8 mouse cellular contexts compared by ENCODE assay signal in genomic region chr2:25500071-25500575, GRCm38 (mm10). TPM values are rescaled to one million over a fixed set of nuclear protein-coding genes. Genes with fewer than 3 reads are reported as not detected.
DNase-seq lines count a peak whose midpoint lies in the region; ATAC-seq and TF ChIP-seq lines count a peak whose summit lies in the region.

No protein-coding gene starts in this region.

- H3K4me2 ChIP-seq in kidney, embryonic 16.5 days (replicated peaks; ENCODE audit: low read depth, low read length): peak overlapping the region; percentile 94
- H3K4me2 ChIP-seq in hindbrain, embryonic 13.5 days: peak overlapping the region; percentile 100

- H3K9ac ChIP-seq in kidney, embryonic 16.5 days (replicated peaks; ENCODE audit: low read length): peak overlapping the region; percentile 75
- H3K9ac ChIP-seq in hindbrain, embryonic 13.5 days: peak overlapping the region; percentile 66; the same call in 1 of the 2 replicates

- peaks cover 22% of the 10 kb centered on the region for H3K36me3 ChIP-seq in kidney, embryonic 16.5 days (ENCODE audit: insufficient read depth, low read length)
- peaks cover 28% of the 10 kb centered on the region for H3K36me3 ChIP-seq in hindbrain, embryonic 13.5 days

- peak; percentile 40 for ATAC-seq in kidney, embryonic 16.5 days (ENCODE audit: low FRiP score, low TSS enrichment)
- peak; percentile 53 for ATAC-seq in hindbrain, embryonic 13.5 days (ENCODE audit: low FRiP score)
- no peak for ATAC-seq in monocyte, adult 5-6 weeks (replicated peaks; ENCODE audit: insufficient number of reproducible peaks, low FRiP score, low TSS enrichment, poor library complexity, severe bottlenecking)

- WGBS in kidney, embryonic 16.5 days: 64% methylated on average over 6 of the region's 6 CpGs
- 70% methylated on average over 6 of the region's 6 CpGs for WGBS in hindbrain, embryonic 13.5 days

- peak overlapping the region; percentile 87 for H3K4me3 ChIP-seq in kidney, embryonic 16.5 days (ENCODE audit: low read length)
- peak overlapping the region; percentile 92 for H3K4me3 ChIP-seq in cortical plate, adult 2 months (ENCODE audit: insufficient read depth, low read length)
- peak overlapping the region; percentile 90 for H3K4me3 ChIP-seq in hindbrain, embryonic 13.5 days

- H3K27me3 ChIP-seq in kidney, embryonic 16.5 days (ENCODE audit: insufficient read depth, low read length): no peaks in the 10 kb centered on the region
- no peaks in the 10 kb centered on the region for H3K27me3 ChIP-seq in hindbrain, embryonic 13.5 days

- no peaks in the 10 kb centered on the region for H3K9me3 ChIP-seq in kidney, embryonic 16.5 days (ENCODE audit: low read length)
- no peaks in the 10 kb centered on the region for H3K9me3 ChIP-seq in hindbrain, embryonic 13.5 days

- peak overlapping the region; percentile 68 for H3K27ac ChIP-seq in kidney, embryonic 16.5 days (ENCODE audit: low read length)
- H3K27ac ChIP-seq in cortical plate, adult 2 months (ENCODE audit: insufficient read depth, low read length): no peak overlapping the region
- peak overlapping the region; percentile 73 for H3K27ac ChIP-seq in hindbrain, embryonic 13.5 days

- TF ChIP-seq CTCF in cortical plate, adult 2 months (IDR thresholded peaks at IDR 0.05; ENCODE audit: extremely low read depth, insufficient read depth, low read length): no peak

- H3K4me1 ChIP-seq in kidney, embryonic 16.5 days (ENCODE audit: insufficient read depth, low read length): peaks cover 14% of the 10 kb centered on the region
- no peaks in the 10 kb centered on the region; the same call in 1 of the 2 replicates for H3K4me1 ChIP-seq in cortical plate, adult 2 months (ENCODE audit: control insufficient read depth, insufficient read depth, low read length)
- peaks cover 19% of the 10 kb centered on the region for H3K4me1 ChIP-seq in hindbrain, embryonic 13.5 days (replicated peaks)

- TF ChIP-seq POLR2A in cortical plate, adult 2 months (IDR thresholded peaks at IDR 0.05; ENCODE audit: extremely low read depth, insufficient read depth, low read length): no peak

- DNase-seq in kidney, postnatal 4 days: no peak
- DNase-seq in mesoderm, embryonic 11.5 days (ENCODE audit: low read depth, low spot score): peak; percentile 10
- DNase-seq in adrenal gland, postnatal 36 days: no peak
- no peak for DNase-seq in right cerebral cortex, postnatal 25 days

RNA-seq across cellular contexts. Expression of gene Fbxw5, which starts 0.4 kb away (rescaled TPM):
- 105 and 115 TPM in 2 replicates for polyA plus RNA-seq in kidney, embryonic 16.5 days (2015; fragmentation: Nextera tagmentation; extraction: Ambion mirVana)
- polyA plus RNA-seq in cortical plate, adult 2 months (2012; rRNA removed): 44.3 and 46.1 TPM in 2 replicates
- polyA plus RNA-seq in hindbrain, embryonic 13.5 days (2015; fragmentation: Nextera tagmentation; extraction: Ambion mirVana): 119 and 125 TPM in 2 replicates
- 33.3 to 58.1 TPM (median 38.6 TPM) in 3 replicates for total RNA-seq in monocyte, adult 5-6 weeks (2017)
- total RNA-seq in adrenal gland, postnatal 36 days (2021): 10 to 100 TPM; 87.0 to 89.8 TPM

RNA-seq across cellular contexts. Expression of gene C8g, which starts 1.4 kb away (rescaled TPM):
- 9.5 and 9.6 TPM in 2 replicates for polyA plus RNA-seq in kidney, embryonic 16.5 days (2015; fragmentation: Nextera tagmentation; extraction: Ambion mirVana)
- polyA plus RNA-seq in cortical plate, adult 2 months (2012; rRNA removed): 2.3 and 3.3 TPM in 2 replicates
- 5.4 and 5.5 TPM in 2 replicates for polyA plus RNA-seq in hindbrain, embryonic 13.5 days (2015; fragmentation: Nextera tagmentation; extraction: Ambion mirVana)
- not detected in 3 replicates for total RNA-seq in monocyte, adult 5-6 weeks (2017)
- 1 to 10 TPM; 1.7 TPM for total RNA-seq in adrenal gland, postnatal 36 days (2021)

RNA-seq across cellular contexts. Expression of gene Lcn12, which starts 6.4 kb away (rescaled TPM):
- not detected in 2 replicates for polyA plus RNA-seq in kidney, embryonic 16.5 days (2015; fragmentation: Nextera tagmentation; extraction: Ambion mirVana)
- polyA plus RNA-seq in cortical plate, adult 2 months (2012; rRNA removed): not detected in 2 replicates
- not detected in 2 replicates for polyA plus RNA-seq in hindbrain, embryonic 13.5 days (2015; fragmentation: Nextera tagmentation; extraction: Ambion mirVana)
- total RNA-seq in monocyte, adult 5-6 weeks (2017): not detected in 3 replicates
- not detected for total RNA-seq in adrenal gland, postnatal 36 days (2021)

RNA-seq across cellular contexts. Expression of gene Ptgds, which starts 30.3 kb away (rescaled TPM):
- polyA plus RNA-seq in kidney, embryonic 16.5 days (2015; fragmentation: Nextera tagmentation; extraction: Ambion mirVana): 1.8 and 4.7 TPM in 2 replicates
- 2,250 and 2,426 TPM in 2 replicates for polyA plus RNA-seq in cortical plate, adult 2 months (2012; rRNA removed)
- polyA plus RNA-seq in hindbrain, embryonic 13.5 days (2015; fragmentation: Nextera tagmentation; extraction: Ambion mirVana): 50.3 and 50.5 TPM in 2 replicates
- total RNA-seq in monocyte, adult 5-6 weeks (2017): not detected in 3 replicates
- 1 to 10 TPM; 1.1 to 2.0 TPM for total RNA-seq in adrenal gland, postnatal 36 days (2021)

RNA-seq across cellular contexts. Expression of gene Paxx, which starts 39.2 kb away (rescaled TPM):
- 33.8 and 35.9 TPM in 2 replicates for polyA plus RNA-seq in kidney, embryonic 16.5 days (2015; fragmentation: Nextera tagmentation; extraction: Ambion mirVana)
- 137 TPM in 2 replicates for polyA plus RNA-seq in cortical plate, adult 2 months (2012; rRNA removed)
- polyA plus RNA-seq in hindbrain, embryonic 13.5 days (2015; fragmentation: Nextera tagmentation; extraction: Ambion mirVana): 91.6 and 98.8 TPM in 2 replicates
- 21.4 to 39.6 TPM (median 32.9 TPM) in 3 replicates for total RNA-seq in monocyte, adult 5-6 weeks (2017)
- 10 to 100 TPM; 32.3 to 34.2 TPM for total RNA-seq in adrenal gland, postnatal 36 days (2021)
